In genomic region chr1:80784155-80784554, GRCm38 (mm10) we compare ENCODE assay signal across 24 mouse cellular contexts. TPM values are rescaled to one million over a fixed set of nuclear protein-coding genes. Genes with fewer than 3 reads are reported as not detected.
DNase-seq lines count a peak whose midpoint lies in the region; ATAC-seq and TF ChIP-seq lines count a peak whose summit lies in the region.
"Had no signal": no experiment of that assay in that cellular context is flagged by ENCODE, and none has a peak within 500 bp of the region (broad histone marks: within the 10 kb centered on the region; RNA-seq: fewer than 3 reads in every experiment).

No protein-coding gene starts in this region.

- H3K4me1 ChIP-seq in kidney, postnatal 0 days (replicated peaks; ENCODE audit: insufficient read depth, low read length), result no peaks in the 10 kb centered on the region
- no peaks in the 10 kb centered on the region for H3K4me1 ChIP-seq in kidney, adult 2 months (ENCODE audit: control insufficient read depth, insufficient read depth, low read length)
- H3K4me1 ChIP-seq in embryonic fibroblast, embryonic 13.5 days (ENCODE audit: control insufficient read depth, insufficient read depth, low read length), result no peaks in the 10 kb centered on the region
- H3K4me1 ChIP-seq: forebrain, embryonic 10.5 days; heart, embryonic 13.5 days; hindbrain, embryonic 15.5 days had no signal

- H3K4me2 ChIP-seq in kidney, postnatal 0 days (ENCODE audit: low read length), result no peak overlapping the region
- H3K4me2 ChIP-seq: embryonic facial prominence, embryonic 13.5 days; heart, embryonic 13.5 days; hindbrain, embryonic 15.5 days had no signal

- no peak overlapping the region for H3K9ac ChIP-seq in kidney, postnatal 0 days (ENCODE audit: low read depth, low read length)
- H3K9ac ChIP-seq: embryonic facial prominence, embryonic 13.5 days; heart, embryonic 13.5 days; hindbrain, embryonic 15.5 days had no signal

- H3K36me3 ChIP-seq in kidney, postnatal 0 days (ENCODE audit: insufficient read depth, low read length), result no peaks in the 10 kb centered on the region
- no peaks in the 10 kb centered on the region for H3K36me3 ChIP-seq in kidney, adult 2 months (ENCODE audit: control insufficient read depth, insufficient read depth, low read length)
- H3K36me3 ChIP-seq: embryonic facial prominence, embryonic 13.5 days; forebrain, embryonic 10.5 days; heart, embryonic 13.5 days; hindbrain, embryonic 15.5 days had no signal

- no peaks in the 10 kb centered on the region for H3K9me3 ChIP-seq in kidney, postnatal 0 days (replicated peaks; ENCODE audit: low read length)
- H3K9me3 ChIP-seq: forebrain, embryonic 10.5 days; hindbrain, embryonic 15.5 days had no signal

- DNase-seq in kidney, postnatal 0 days (ENCODE audit: low spot score), result peak; percentile 20
- no peak for DNase-seq in kidney, adult 2 months
- peak; percentile 42 for DNase-seq in embryo, embryonic 10.5 days (ENCODE audit: low spot score)
- DNase-seq in mesoderm, embryonic 11.5 days (ENCODE audit: low read depth, low spot score), result peak; percentile 66
- no peak for DNase-seq in thymus, postnatal 4 days
- DNase-seq in liver, result no peak
- DNase-seq: adrenal gland, adult 8-10 months; adrenal gland, postnatal 36 days; cerebellum, adult 11 months; cerebellum, adult 8-10 months; cerebellum, postnatal 14 days; gastrocnemius, postnatal 36 days; heart, adult 11 months; heart, postnatal 36 days had no signal

- TF ChIP-seq CTCF in kidney, postnatal 0 days (IDR thresholded peaks at IDR 0.05; ENCODE audit: low read depth), result no peak
- TF ChIP-seq CTCF in kidney, adult 2 months (conservative IDR thresholded peaks at IDR 0.05; ENCODE audit: insufficient read depth, insufficient read length, low read depth, low read length), result no peak
- no peak for TF ChIP-seq CTCF in embryonic fibroblast, embryonic 13.5 days (IDR thresholded peaks at IDR 0.05; ENCODE audit: borderline replicate concordance, insufficient read depth, low read length)

- 36% methylated on average over 3 of the region's 3 CpGs for WGBS in kidney, postnatal 0 days
- 41% methylated on average over 3 of the region's 3 CpGs for WGBS in kidney, adult 2 months

- H3K27me3 ChIP-seq in kidney, postnatal 0 days (ENCODE audit: insufficient read depth, low read length), result no peaks in the 10 kb centered on the region
- H3K27me3 ChIP-seq in kidney, adult 2 months (replicated peaks; ENCODE audit: control insufficient read depth, insufficient read depth, low read length), result no peaks in the 10 kb centered on the region
- H3K27me3 ChIP-seq: CH12.LX; embryonic facial prominence, embryonic 13.5 days; heart, embryonic 13.5 days; hindbrain, embryonic 15.5 days; Patski had no signal

- H3K4me3 ChIP-seq in kidney, postnatal 0 days (replicated peaks; ENCODE audit: low read depth, low read length), result no peak overlapping the region
- no peak overlapping the region for H3K4me3 ChIP-seq in kidney, adult 2 months (ENCODE audit: insufficient read depth, low read depth, low read length)
- no peak overlapping the region for H3K4me3 ChIP-seq in embryonic fibroblast, embryonic 13.5 days (ENCODE audit: insufficient read depth, low read length)
- H3K4me3 ChIP-seq: embryonic facial prominence, embryonic 13.5 days; erythroblast, embryonic 14.5 days; forebrain, embryonic 10.5 days; heart, embryonic 13.5 days; hindbrain, embryonic 15.5 days had no signal

- ATAC-seq in kidney, postnatal 0 days (replicated peaks; ENCODE audit: low FRiP score, low read depth), result no peak
- ATAC-seq: forebrain, embryonic 14.5 days; inflammation-experienced regulatory T-cells, adult 6 months; Patski had no signal

- TF ChIP-seq POLR2A in kidney, adult 2 months (IDR thresholded peaks at IDR 0.05; ENCODE audit: low read depth, low read length), result no peak
- no peak for TF ChIP-seq POLR2A in embryonic fibroblast, embryonic 13.5 days (IDR thresholded peaks at IDR 0.05; ENCODE audit: low read depth, low read length)

- H3K27ac ChIP-seq in kidney, postnatal 0 days, result no peak overlapping the region
- H3K27ac ChIP-seq in kidney, adult 2 months (ENCODE audit: insufficient read depth, low read depth, low read length), result no peak overlapping the region
- peak overlapping the region; percentile 18; the same call in 1 of the 2 replicates for H3K27ac ChIP-seq in embryonic fibroblast, embryonic 13.5 days (ENCODE audit: insufficient read depth, low read length)
- H3K27ac ChIP-seq: embryonic facial prominence, embryonic 13.5 days; forebrain, embryonic 10.5 days; heart, embryonic 13.5 days; hindbrain, embryonic 15.5 days had no signal

RNA-seq across cellular contexts. Expression of gene Dock10, which starts 25.8 kb away (rescaled TPM):
- polyA plus RNA-seq in kidney, postnatal 0 days (2015; fragmentation: Nextera tagmentation; extraction: Ambion mirVana), result 2.4 and 2.6 TPM in 2 replicates
- 2.8 and 4.1 TPM in 2 replicates for polyA plus RNA-seq in kidney, adult 2 months (2012; rRNA removed)
- polyA plus RNA-seq in embryonic fibroblast, embryonic 13.5 days (2011; ENCODE audit: insufficient read length, low read depth, missing spikeins), result 2.0 and 8.5 TPM in 2 replicates

Comparison
In these comparisons a context has a peak if more than half of its experiments do, and no peak if none do; other contexts are left out.
1. DNase-seq: peak in kidney, postnatal 0 days (single experiment), embryo, embryonic 10.5 days (single experiment) and mesoderm, embryonic 11.5 days (single experiment); none in kidney, adult 2 months (single experiment), thymus, postnatal 4 days (single experiment) and liver (single experiment).